Mouse (Mus musculus): ENCODE data around the gene Mctp1.

- TF ChIP-seq GATA1 (IDR thresholded peaks at IDR 0.05; ENCODE audit: borderline replicate concordance, low read length) (no peak), FLI1 (IDR thresholded peaks at IDR 0.05; ENCODE audit: low read length) (no peak)
These were observed 366.5 kb downstream of the Mctp1 start for GRCm38 (mm10) chr13:76750663-76751429.
